Mouse (Mus musculus): ENCODE measurements around the gene Fam241a. TPM values are rescaled to one million over a fixed set of nuclear protein-coding genes. Genes with fewer than 3 reads are reported as not detected.

Fam241a gene
- polyA plus RNA-seq, 1 experiment from 2014 or later = 16.6 TPM

DNA sequence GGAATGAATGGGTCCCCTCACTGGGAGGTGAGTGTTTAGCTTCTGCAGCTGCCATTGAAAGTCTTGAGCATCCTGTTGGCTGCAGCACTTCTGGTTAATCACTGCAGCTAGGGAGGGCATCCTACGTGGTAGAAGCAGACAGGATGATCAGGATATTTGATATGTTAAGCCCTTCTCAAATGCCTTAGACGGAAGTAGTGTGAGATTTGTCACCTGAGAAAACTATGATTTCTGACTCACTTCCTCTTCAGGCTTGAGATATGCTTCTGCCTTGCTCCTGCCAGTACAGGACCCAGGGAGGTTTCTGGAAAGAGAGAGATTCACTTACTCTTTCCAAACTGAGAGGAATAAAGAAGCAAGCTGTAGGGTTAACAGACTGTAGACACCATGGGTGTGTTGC is 27.1 kb upstream of the Fam241a start:
- Histone ChIP-seq H3K27ac (no peak overlapping the region), H3K9ac (ENCODE audit: low read depth, low read length) (no peak overlapping the region), H3K4me1 (replicated peaks; ENCODE audit: insufficient read depth, low read length) (no peaks in the 10 kb centered on the region), H3K27me3 (ENCODE audit: insufficient read depth, low read length) (no peaks in the 10 kb centered on the region), H3K4me3 (replicated peaks; ENCODE audit: low read depth, low read length) (no peak overlapping the region), H3K36me3 (ENCODE audit: insufficient read depth, low read length) (no peaks in the 10 kb centered on the region), H3K4me2 (ENCODE audit: low read length) (no peak overlapping the region), H3K9me3 (replicated peaks; ENCODE audit: low read length) (no peaks in the 10 kb centered on the region)
- TF ChIP-seq CTCF (IDR thresholded peaks at IDR 0.05; ENCODE audit: low read depth) = no peak
- no peak for ATAC-seq (replicated peaks; ENCODE audit: low FRiP score, low read depth)
- no peak for DNase-seq (ENCODE audit: low spot score)
- 24% methylated on average over 2 of the region's 2 CpGs for WGBS

DNA sequence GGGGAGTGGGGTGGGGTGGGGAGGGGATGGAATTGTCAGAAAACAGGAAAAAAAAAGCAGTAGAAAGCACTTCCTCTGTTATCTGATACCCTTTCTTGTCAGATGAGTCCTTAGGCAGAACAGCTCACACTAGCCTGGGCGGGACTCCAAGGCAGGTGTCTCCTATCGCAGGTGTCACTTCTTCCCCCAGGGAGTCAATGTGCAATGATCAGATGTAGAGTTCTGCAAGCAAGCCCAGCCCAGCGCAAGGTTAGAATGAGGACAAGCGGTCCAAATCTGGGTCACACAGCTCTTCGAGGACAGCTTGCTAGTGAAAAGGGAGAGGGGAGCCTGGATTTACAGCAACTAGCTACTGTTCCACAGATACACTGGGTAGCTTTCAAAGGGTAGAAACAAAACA is 26.0 kb upstream of the Fam241a start:
- Histone ChIP-seq H3K27me3 (ENCODE audit: insufficient read depth, low read length) (no peaks in the 10 kb centered on the region), H3K4me2 (ENCODE audit: low read length) (no peak overlapping the region), H3K9ac (ENCODE audit: low read depth, low read length) (no peak overlapping the region), H3K4me1 (replicated peaks; ENCODE audit: insufficient read depth, low read length) (no peaks in the 10 kb centered on the region), H3K9me3 (replicated peaks; ENCODE audit: low read length) (no peaks in the 10 kb centered on the region), H3K4me3 (replicated peaks; ENCODE audit: low read depth, low read length) (no peak overlapping the region), H3K27ac (no peak overlapping the region), H3K36me3 (ENCODE audit: insufficient read depth, low read length) (no peaks in the 10 kb centered on the region)
- 44% methylated on average over 5 of the region's 5 CpGs for WGBS
- no peak for TF ChIP-seq CTCF (IDR thresholded peaks at IDR 0.05; ENCODE audit: low read depth)
- ATAC-seq (replicated peaks; ENCODE audit: low FRiP score, low read depth) = no peak; the same call in 1 of the 2 replicates
- no peak for DNase-seq (ENCODE audit: low spot score)

DNA sequence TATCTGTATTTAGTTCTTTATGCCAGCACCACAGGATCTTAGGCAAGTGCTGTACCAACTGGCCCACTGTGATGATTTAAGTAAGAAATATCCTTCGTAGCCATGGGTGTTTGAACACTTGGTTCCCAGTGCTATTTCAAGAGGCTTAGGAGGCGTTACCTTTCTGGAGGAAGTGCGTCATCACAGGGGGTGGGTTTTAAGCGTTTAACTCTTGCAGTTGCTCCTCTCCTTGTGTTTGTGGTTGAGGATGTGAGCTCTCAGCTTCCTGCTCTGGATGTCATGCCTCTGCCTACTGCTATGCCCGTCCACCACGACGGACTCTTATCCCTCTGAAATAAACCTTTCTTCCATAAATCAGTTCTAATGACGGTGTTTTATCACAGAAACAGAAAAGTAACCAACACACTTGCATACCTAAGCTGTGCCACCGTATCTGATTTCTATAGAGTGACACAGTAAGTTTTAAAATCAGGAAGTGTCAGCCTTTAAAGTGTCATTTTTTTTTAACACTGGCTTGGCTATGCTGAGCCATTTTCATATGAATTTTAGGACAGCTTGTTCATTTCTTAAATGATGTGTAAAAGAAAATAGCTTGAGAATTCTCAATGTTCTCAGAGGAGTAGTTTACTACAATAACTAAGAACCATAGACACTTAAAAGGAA is 22.0 kb upstream of the Fam241a start:
- Histone ChIP-seq H3K4me1 (replicated peaks; ENCODE audit: insufficient read depth, low read length) (no peaks in the 10 kb centered on the region), H3K36me3 (ENCODE audit: insufficient read depth, low read length) (no peaks in the 10 kb centered on the region), H3K9ac (ENCODE audit: low read depth, low read length) (no peak overlapping the region), H3K9me3 (replicated peaks; ENCODE audit: low read length) (no peaks in the 10 kb centered on the region), H3K4me2 (ENCODE audit: low read length) (no peak overlapping the region), H3K27me3 (ENCODE audit: insufficient read depth, low read length) (no peaks in the 10 kb centered on the region), H3K27ac (no peak overlapping the region), H3K4me3 (replicated peaks; ENCODE audit: low read depth, low read length) (no peak overlapping the region)
- WGBS = 68% methylated on average over 9 of the region's 9 CpGs
- no peak for TF ChIP-seq CTCF (IDR thresholded peaks at IDR 0.05; ENCODE audit: low read depth)
- ATAC-seq (replicated peaks; ENCODE audit: low FRiP score, low read depth) (no peak), DNase-seq (ENCODE audit: low spot score) (no peak)

DNA sequence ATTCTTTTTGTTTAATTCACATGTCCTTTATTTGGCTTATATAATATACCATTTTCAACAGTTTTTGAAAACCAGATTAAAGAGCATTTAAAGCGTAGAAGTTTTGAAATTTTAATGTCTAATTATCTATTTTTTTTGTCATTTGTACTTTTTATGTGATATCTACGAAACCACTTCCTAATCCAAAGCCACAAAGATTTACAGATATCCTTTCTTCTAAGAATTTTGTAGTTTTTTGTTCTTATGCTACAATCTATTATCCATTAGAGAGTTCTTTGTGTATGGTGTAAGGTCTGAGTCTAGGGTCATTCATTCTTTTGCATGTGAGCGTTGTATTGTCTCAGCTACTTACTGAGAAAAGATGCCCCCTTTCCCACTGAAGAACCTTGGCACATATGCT is 21.4 kb upstream of the Fam241a start:
- no peak for TF ChIP-seq CTCF (IDR thresholded peaks at IDR 0.05; ENCODE audit: low read depth)
- no peaks in the 10 kb centered on the region for H3K27me3 ChIP-seq (ENCODE audit: insufficient read depth, low read length)
- no peak overlapping the region for H3K4me2 ChIP-seq (ENCODE audit: low read length)
- no peaks in the 10 kb centered on the region for H3K4me1 ChIP-seq (replicated peaks; ENCODE audit: insufficient read depth, low read length)
- no peak overlapping the region for H3K9ac ChIP-seq (ENCODE audit: low read depth, low read length)
- H3K4me3 ChIP-seq (replicated peaks; ENCODE audit: low read depth, low read length) = no peak overlapping the region
- 87% methylated on average over 3 of the region's 3 CpGs for WGBS
- H3K9me3 ChIP-seq (replicated peaks; ENCODE audit: low read length) = no peaks in the 10 kb centered on the region
- no peak for ATAC-seq (replicated peaks; ENCODE audit: low FRiP score, low read depth)
- H3K27ac ChIP-seq = no peak overlapping the region
- H3K36me3 ChIP-seq (ENCODE audit: insufficient read depth, low read length) = no peaks in the 10 kb centered on the region
- DNase-seq (ENCODE audit: low spot score) = no peak

DNA sequence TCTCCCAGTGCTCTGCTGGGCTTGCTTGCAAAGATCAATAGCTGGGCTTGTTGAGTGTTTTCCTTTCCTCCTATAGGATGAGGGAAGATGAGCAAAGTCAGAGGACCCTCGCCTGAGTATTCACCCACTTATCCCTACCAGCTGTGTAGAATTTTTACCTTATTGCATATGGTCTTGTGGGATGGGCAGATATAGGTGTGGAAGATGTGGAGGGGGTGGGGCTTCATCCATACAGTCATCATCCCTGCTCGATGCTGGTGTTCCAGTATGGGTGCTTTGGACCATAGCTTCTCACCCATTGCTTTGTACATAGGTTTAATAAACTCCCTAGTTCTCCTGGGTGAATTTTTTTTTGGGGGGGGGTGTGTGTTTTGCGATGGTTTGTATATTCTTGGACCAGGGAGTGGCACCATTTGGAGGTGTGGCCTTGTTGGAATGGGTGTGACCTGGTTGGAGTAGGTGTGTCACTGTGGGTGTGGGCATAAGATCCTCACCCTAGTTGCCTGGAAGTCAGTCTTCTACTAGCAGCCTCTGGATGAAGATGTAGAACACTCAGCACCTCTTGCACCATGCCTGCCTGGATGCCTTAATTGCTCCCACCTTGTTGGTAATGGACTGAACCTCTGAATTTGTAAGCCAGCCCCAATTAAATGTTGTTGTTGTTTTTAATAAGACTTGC is 19.7 kb upstream of the Fam241a start:
- Histone ChIP-seq H3K9me3 (replicated peaks; ENCODE audit: low read length) (no peaks in the 10 kb centered on the region), H3K27me3 (ENCODE audit: insufficient read depth, low read length) (no peaks in the 10 kb centered on the region), H3K4me2 (ENCODE audit: low read length) (no peak overlapping the region), H3K27ac (no peak overlapping the region), H3K4me3 (replicated peaks; ENCODE audit: low read depth, low read length) (no peak overlapping the region), H3K36me3 (ENCODE audit: insufficient read depth, low read length) (no peaks in the 10 kb centered on the region), H3K9ac (ENCODE audit: low read depth, low read length) (no peak overlapping the region), H3K4me1 (replicated peaks; ENCODE audit: insufficient read depth, low read length) (no peaks in the 10 kb centered on the region)
- ATAC-seq (replicated peaks; ENCODE audit: low FRiP score, low read depth) = no peak
- 97% methylated on average over 3 of the region's 3 CpGs for WGBS
- DNase-seq (ENCODE audit: low spot score) = no peak
- TF ChIP-seq CTCF (IDR thresholded peaks at IDR 0.05; ENCODE audit: low read depth) = no peak

DNA sequence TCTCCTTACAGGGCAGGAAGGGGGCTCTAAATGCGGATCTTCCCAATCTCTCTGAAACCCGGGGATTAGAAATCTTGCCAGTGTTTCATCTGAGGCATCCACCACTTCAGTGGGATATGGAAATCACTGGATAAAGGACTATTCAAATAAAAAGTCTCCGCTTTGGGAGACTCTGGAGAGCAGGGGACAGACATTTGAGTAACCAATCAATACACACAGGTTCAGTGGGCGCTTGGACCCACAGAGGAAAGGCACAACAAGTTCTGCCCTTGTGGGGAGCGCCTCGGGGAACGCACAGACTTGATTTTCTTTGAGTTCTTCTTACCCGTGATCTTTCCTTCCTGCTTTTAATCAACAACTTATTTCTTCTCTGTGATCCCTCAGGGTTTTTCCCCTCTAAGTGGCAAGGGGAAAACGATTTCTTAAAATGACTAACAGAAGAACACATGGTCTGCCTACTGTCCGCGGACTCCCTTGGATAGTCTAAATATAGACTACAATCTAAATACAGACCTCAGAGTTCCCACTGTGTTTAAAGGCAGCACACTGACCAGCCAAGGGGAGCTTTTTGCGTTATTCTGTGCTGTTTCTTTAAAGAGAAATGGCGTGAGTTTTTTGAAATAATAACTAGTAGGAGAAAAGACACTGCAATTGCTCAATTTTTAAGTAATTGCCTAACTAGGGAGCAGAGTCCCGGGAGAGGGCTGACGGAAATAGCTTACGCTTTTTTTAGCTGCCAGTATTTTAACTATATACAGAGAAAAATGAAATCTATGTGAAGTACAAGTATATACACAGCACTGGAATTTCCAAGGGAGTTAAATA is 18.0 kb upstream of the Fam241a start:
- H3K36me3 ChIP-seq (ENCODE audit: insufficient read depth, low read length) = no peaks in the 10 kb centered on the region
- H3K9me3 ChIP-seq (replicated peaks; ENCODE audit: low read length) = no peaks in the 10 kb centered on the region
- no peak overlapping the region for H3K9ac ChIP-seq (ENCODE audit: low read depth, low read length)
- H3K4me3 ChIP-seq (replicated peaks; ENCODE audit: low read depth, low read length) = no peak overlapping the region
- H3K27ac ChIP-seq = no peak overlapping the region
- no peaks in the 10 kb centered on the region for H3K4me1 ChIP-seq (replicated peaks; ENCODE audit: insufficient read depth, low read length)
- TF ChIP-seq CTCF (IDR thresholded peaks at IDR 0.05; ENCODE audit: low read depth) = no peak
- WGBS = 57% methylated on average over 16 of the region's 16 CpGs
- no peaks in the 10 kb centered on the region for H3K27me3 ChIP-seq (ENCODE audit: insufficient read depth, low read length)
- H3K4me2 ChIP-seq (ENCODE audit: low read length) = no peak overlapping the region
- no peak for ATAC-seq (replicated peaks; ENCODE audit: low FRiP score, low read depth)
- no peak for DNase-seq (ENCODE audit: low spot score)
